Mouse (Mus musculus) stomach, postnatal 0 days (tissue): ENCODE measurements at regions not wholly inside any gene's neighbourhood (a gene's known extent, or its start where the extent isn't known, plus 50 kb on each side); places are given as distances from the start of the nearest gene placed in this dataset. TPM values are rescaled to one million over a fixed set of nuclear protein-coding genes. Genes with fewer than 3 reads are reported as not detected.

ENCODE experiments used
- ATAC-seq: fragments of 200-750 bp; cut with Nextera tagmentation; 2 replicates; pipeline ENCODE4 v1.8.0; 2017; ENCODE audit not compliant: low FRiP score, low TSS enrichment
- DNase-seq: peaks from one replicate; pipeline ENCODE4 v3.0.0-alpha.2; 2016; ENCODE audit warnings: low spot score
- H3K27ac ChIP-seq: fragments of 300-500 bp; sonication (generic); replicated peaks from 2 replicates; pipeline ENCODE4 v1.5.1; 2014; ENCODE audit warnings: mild to moderate bottlenecking, control low read depth
- H3K27me3 ChIP-seq: fragments of 300-500 bp; sonication (generic); 2 replicates; pipeline ENCODE4 v1.6.1; 2014; ENCODE audit warnings: low read length; ENCODE audit not compliant: control insufficient read depth, insufficient read depth
- H3K36me3 ChIP-seq: fragments of 300-500 bp; sonication (generic); 2 replicates; pipeline ENCODE4 v1.6.1; 2014; ENCODE audit warnings: low read length, mixed read lengths; ENCODE audit not compliant: control insufficient read depth, insufficient read depth
- H3K4me1 ChIP-seq: fragments of 300-500 bp; sonication (generic); replicated peaks from 2 replicates; pipeline ENCODE4 v1.6.1; 2014; ENCODE audit warnings: antibody characterized with exemption; ENCODE audit not compliant: control insufficient read depth, insufficient read depth
- H3K4me2 ChIP-seq: fragments of 300-500 bp; sonication (generic); replicated peaks from 2 replicates; pipeline ENCODE4 v1.6.1; 2014; ENCODE audit warnings: low read depth, mild to moderate bottlenecking, control low read depth, moderate library complexity
- H3K4me3 ChIP-seq: fragments of 300-500 bp; sonication (generic); 2 replicates; pipeline ENCODE4 v1.5.1; 2014; ENCODE audit warnings: low read depth, low read length, control low read depth
- H3K9ac ChIP-seq: fragments of 300-500 bp; sonication (generic); 2 replicates; pipeline ENCODE4 v1.6.1; 2014; ENCODE audit warnings: mild to moderate bottlenecking, low read length, control low read depth, mixed read lengths
- H3K9me3 ChIP-seq: fragments of 300-500 bp; sonication (generic); 2 replicates; pipeline ENCODE4 v1.6.1; 2016; ENCODE audit warnings: low read length; ENCODE audit not compliant: control insufficient read depth
- CTCF ChIP-seq: IDR thresholded peaks from 2 replicates; pipeline ENCODE4 v1.5.1; 2016; ENCODE audit warnings: antibody characterized with exemption, low read depth, mild to moderate bottlenecking, moderate library complexity
- EP300 ChIP-seq: optimal IDR thresholded peaks from 2 replicates; pipeline ENCODE3; 2016; ENCODE audit warnings: antibody characterized with exemption
- WGBS: fragments of 180-500 bp; shearing (Covaris S2); extraction: QIAGEN DNeasy Blood & Tissue Kit; methylation state at CpG from one replicate; pipeline ENCODE4 v1.1.7; 2014; 5-methylcytosine and 5-hydroxymethylcytosine counted together
- microRNA-seq: library from miRNA; unstranded; fragments of <30 nt; microRNA quantifications from one replicate; pipeline ENCODE4, GENCODE M21; 2016

- ATAC-seq (no peak), DNase-seq (no peak)
- Histone ChIP-seq H3K27ac (no peak overlapping the region), H3K4me1 (no peaks in the 10 kb centered on the region), H3K4me2 (no peak overlapping the region), H3K9ac (no peak overlapping the region), H3K4me3 (no peak overlapping the region), H3K9me3 (no peaks in the 10 kb centered on the region), H3K36me3 (no peaks in the 10 kb centered on the region), H3K27me3 (no peaks in the 10 kb centered on the region)
- TF ChIP-seq CTCF (no peak), EP300 (no peak)
- whole genome bisulfite sequencing = 77% methylated on average over 3 of the region's 3 CpGs
These were observed 238.6 kb downstream of the Nr4a2 start for GRCm38 (mm10) chr2:56885181-56885580.

- no peak overlapping the region for H3K27ac ChIP-seq
- ATAC-seq = no peak
- H3K27me3 ChIP-seq = no peaks in the 10 kb centered on the region
- H3K4me1 ChIP-seq = no peaks in the 10 kb centered on the region
- DNase-seq = no peak
- H3K9me3 ChIP-seq = no peaks in the 10 kb centered on the region
- no peak overlapping the region for H3K4me3 ChIP-seq
- H3K36me3 ChIP-seq = no peaks in the 10 kb centered on the region
- WGBS = 33% methylated on average over 2 of the region's 2 CpGs
- no peak overlapping the region for H3K4me2 ChIP-seq
- H3K9ac ChIP-seq = no peak overlapping the region
- TF ChIP-seq EP300 (no peak), CTCF (no peak)
These were observed 263.0 kb downstream of the Nr4a2 start for GRCm38 (mm10) chr2:56860776-56861175.

- Histone ChIP-seq H3K27ac (no peak overlapping the region), H3K9me3 (no peaks in the 10 kb centered on the region), H3K27me3 (no peaks in the 10 kb centered on the region), H3K4me1 (no peaks in the 10 kb centered on the region), H3K4me3 (no peak overlapping the region), H3K36me3 (no peaks in the 10 kb centered on the region), H3K4me2 (no peak overlapping the region), H3K9ac (no peak overlapping the region)
- TF ChIP-seq EP300 = no peak
- no peak for TF ChIP-seq CTCF
- no peak for DNase-seq
- WGBS = 44% methylated on average over 4 of the region's 4 CpGs
- ATAC-seq = no peak
These were observed 303.3 kb downstream of the Nr4a2 start for GRCm38 (mm10) chr2:56820551-56820950.

GRCm38 (mm10) chr2:56784808-56785207, 339.0 kb downstream of the Nr4a2 start:
- Histone ChIP-seq H3K9me3 (no peaks in the 10 kb centered on the region), H3K4me1 (no peaks in the 10 kb centered on the region), H3K9ac (no peak overlapping the region), H3K36me3 (no peaks in the 10 kb centered on the region), H3K27me3 (no peaks in the 10 kb centered on the region), H3K4me3 (no peak overlapping the region), H3K27ac (no peak overlapping the region), H3K4me2 (no peak overlapping the region)
- ATAC-seq (no peak), DNase-seq (no peak)
- TF ChIP-seq EP300 (no peak), CTCF (no peak)
- WGBS = 66% methylated on average over 2 of the region's 2 CpGs

Small RNAs in the stretch of these regions (microRNA-seq; reads per million reads assigned to microRNA genes)
- not detected for gene Mir195b
